Mouse (Mus musculus) embryonic facial prominence, embryonic 14.5 days (tissue): ENCODE results near the gene Tnfrsf25. TPM values are rescaled to one million over a fixed set of nuclear protein-coding genes. Genes with fewer than 3 reads are reported as not detected.
A peak's percentile ranks its signal among the peaks of the same experiment; 100 is the strongest.

Source experiments
- ATAC-seq: fragments of 200-750 bp; cut with Nextera tagmentation; 2 replicates; pipeline ENCODE4 v1.8.0; 2017; ENCODE audit warnings: low read depth, moderate number of reproducible peaks, moderate TSS enrichment
- DNase-seq: peaks from one replicate; pipeline ENCODE4 v3.0.0-alpha.2; 2015; ENCODE audit warnings: low spot score
- H3K27ac ChIP-seq: fragments of 300-500 bp; sonication (generic); replicated peaks from 2 replicates; pipeline ENCODE4 v1.5.1; 2014; ENCODE audit warnings: low read depth, mild to moderate bottlenecking, low read length, moderate library complexity
- H3K27me3 ChIP-seq: fragments of 300-500 bp; sonication (generic); replicated peaks from 2 replicates; pipeline ENCODE4 v1.6.1; 2014; ENCODE audit warnings: low read length; ENCODE audit not compliant: control insufficient read depth, insufficient read depth
- H3K36me3 ChIP-seq: fragments of 300-500 bp; sonication (generic); 2 replicates; pipeline ENCODE4 v1.6.1; 2014; ENCODE audit warnings: low read length, mixed read lengths; ENCODE audit not compliant: control insufficient read depth, insufficient read depth
- H3K4me1 ChIP-seq: fragments of 300-500 bp; sonication (generic); 2 replicates; pipeline ENCODE4 v1.6.1; 2014; ENCODE audit warnings: antibody characterized with exemption, low read length; ENCODE audit not compliant: control insufficient read depth, insufficient read depth
- H3K4me2 ChIP-seq: fragments of 300-500 bp; sonication (generic); 2 replicates; pipeline ENCODE4 v1.6.1; 2014; ENCODE audit warnings: low read depth, mild to moderate bottlenecking, low read length, moderate library complexity, mixed read lengths
- H3K4me3 ChIP-seq: fragments of 300-500 bp; sonication (generic); 2 replicates; pipeline ENCODE4 v1.5.1; 2014; ENCODE audit warnings: low read depth, mild to moderate bottlenecking, low read length
- H3K9ac ChIP-seq: fragments of 300-500 bp; sonication (generic); 2 replicates; pipeline ENCODE4 v1.6.1; 2014; ENCODE audit warnings: low read depth, mild to moderate bottlenecking, low read length, moderate library complexity, mixed read lengths
- H3K9me3 ChIP-seq: fragments of 300-500 bp; sonication (generic); 2 replicates; pipeline ENCODE4 v1.6.1; 2016; ENCODE audit warnings: low read length; ENCODE audit not compliant: control insufficient read depth
- WGBS: fragments of 180-500 bp; shearing (Covaris S2); extraction: QIAGEN DNeasy Blood & Tissue Kit; methylation state at CpG from one replicate; pipeline ENCODE4 v1.1.7; 2014; 5-methylcytosine and 5-hydroxymethylcytosine counted together
- polyA plus RNA-seq: library from polyadenylated mRNA; unstranded; fragments of >200 nt; fragmentation: Nextera tagmentation; extraction: Ambion mirVana; gene quantifications from 2 replicates; pipeline ENCODE4 v1.2.1, GENCODE M21; 2014

Gene Tnfrsf25
- polyA plus RNA-seq, 1 experiment from 2014 or later = 0.65 TPM

DNA sequence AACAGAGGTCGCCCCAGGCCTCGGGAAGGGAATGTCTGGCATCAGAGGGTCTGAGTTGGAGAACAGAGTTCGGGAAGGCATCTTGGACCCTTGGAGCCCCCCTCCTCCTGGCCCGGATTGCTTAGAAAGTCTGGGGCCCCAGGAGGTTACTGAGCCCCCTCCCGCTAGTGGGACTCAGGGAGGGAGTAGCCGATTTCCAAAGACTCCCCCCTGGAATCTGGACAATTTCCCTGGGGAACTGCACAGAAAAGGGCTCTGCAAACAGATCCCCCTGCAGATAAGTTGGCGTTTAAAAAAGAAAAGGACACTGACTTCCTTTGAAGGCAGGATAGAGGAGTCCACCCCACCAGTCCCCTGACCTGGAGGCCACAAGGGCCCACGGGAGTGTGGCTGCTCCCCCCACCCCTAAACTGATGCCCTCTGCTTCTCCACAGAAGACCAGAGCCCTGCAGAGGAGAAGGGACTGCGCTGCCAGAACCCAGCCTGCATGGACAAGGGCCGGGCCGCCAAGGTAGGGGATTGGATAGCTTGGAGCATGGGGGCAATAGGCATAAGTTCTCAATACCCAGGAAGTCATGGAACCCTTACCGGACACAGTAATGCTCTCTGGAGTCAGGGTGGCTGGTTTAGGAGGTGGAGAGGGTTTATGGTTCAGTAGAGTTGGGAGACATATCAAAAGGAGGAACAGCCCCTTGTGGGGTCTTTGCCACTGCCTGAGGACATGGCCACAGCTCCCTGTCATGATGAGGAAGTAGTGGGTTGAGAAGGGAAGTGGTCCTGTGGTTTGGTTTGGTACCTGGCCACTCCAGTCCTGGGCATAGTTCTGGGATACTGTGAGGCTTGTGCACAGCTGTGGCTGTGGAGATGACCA, 28.3 kb upstream of the Tnfrsf25 start:
- Histone ChIP-seq H3K9me3 (no peaks in the 10 kb centered on the region), H3K4me1 (peaks cover 18% of the 10 kb centered on the region), H3K27ac (peak overlapping the region; percentile 58), H3K4me2 (peak overlapping the region; percentile 71), H3K36me3 (no peaks in the 10 kb centered on the region), H3K4me3 (peak overlapping the region; percentile 86), H3K9ac (peak overlapping the region; percentile 89), H3K27me3 (no peaks in the 10 kb centered on the region)
- WGBS = 4% methylated on average over 12 of the region's 12 CpGs
- ATAC-seq (peak; percentile 7; the same call in 1 of the 2 replicates), DNase-seq (no peak)

DNA sequence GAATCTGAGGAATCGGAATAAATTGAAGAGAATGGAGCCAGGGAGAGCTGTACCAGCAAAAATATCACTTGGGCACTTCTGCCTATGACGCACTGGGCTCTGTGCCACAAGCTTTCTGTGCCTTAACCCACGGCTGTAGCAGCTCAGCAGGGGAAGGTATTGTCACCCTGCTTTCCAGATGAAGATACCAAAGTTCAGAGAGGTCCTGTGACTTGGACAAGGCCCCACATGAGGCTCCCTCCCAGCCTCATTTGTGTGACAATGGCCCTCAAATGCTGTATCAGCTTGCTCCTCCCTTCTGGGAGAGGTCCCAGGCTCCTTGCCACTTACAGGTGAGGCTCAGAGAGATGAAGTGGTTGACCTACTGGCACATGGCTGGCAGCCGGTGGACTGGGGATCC, 27.6 kb upstream of the Tnfrsf25 start:
- Histone ChIP-seq H3K9me3 (no peaks in the 10 kb centered on the region), H3K27ac (no peak overlapping the region), H3K4me3 (peak overlapping the region; percentile 86; the same call in 1 of the 2 replicates), H3K36me3 (no peaks in the 10 kb centered on the region), H3K9ac (peak overlapping the region; percentile 89), H3K4me1 (peaks cover 25% of the 10 kb centered on the region), H3K27me3 (no peaks in the 10 kb centered on the region), H3K4me2 (peak overlapping the region; percentile 71)
- WGBS = 32% methylated on average over 4 of the region's 4 CpGs
- ATAC-seq (no peak), DNase-seq (no peak)

DNA sequence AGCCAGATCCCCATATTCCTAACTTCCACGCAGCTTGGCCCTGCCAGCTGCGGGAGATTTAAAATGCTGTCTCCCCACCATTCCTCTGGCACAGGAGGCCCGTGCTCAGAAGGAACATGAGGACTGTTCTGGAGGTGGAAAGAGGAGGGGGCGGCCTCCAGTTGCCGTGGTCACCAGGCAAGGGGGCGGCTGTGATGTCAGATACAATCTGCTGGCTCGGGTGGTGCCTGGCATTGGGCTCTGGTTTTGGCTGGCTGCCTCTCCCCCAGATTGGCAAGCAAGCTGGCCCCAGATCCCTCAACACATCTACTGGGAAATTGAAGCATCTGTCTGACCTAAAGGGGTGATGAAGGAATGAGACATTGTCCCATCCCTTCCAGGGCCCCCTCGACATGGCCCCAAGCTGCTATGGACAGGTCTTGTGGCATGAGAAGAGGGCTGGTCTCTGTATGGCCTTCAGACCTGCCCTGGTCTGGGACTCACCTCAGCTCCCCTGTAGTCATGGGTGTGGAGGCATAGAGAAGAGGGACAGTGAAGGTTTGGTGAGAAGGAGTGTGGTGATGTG, 27.1 kb upstream of the Tnfrsf25 start:
- Histone ChIP-seq H3K4me2 (peak overlapping the region; percentile 71), H3K36me3 (no peaks in the 10 kb centered on the region), H3K27ac (no peak overlapping the region; the same call in 1 of the 2 replicates), H3K4me1 (peaks cover 27% of the 10 kb centered on the region), H3K9ac (peak overlapping the region; percentile 89; the same call in 1 of the 2 replicates), H3K9me3 (no peaks in the 10 kb centered on the region), H3K27me3 (no peaks in the 10 kb centered on the region), H3K4me3 (no peak overlapping the region)
- WGBS = 41% methylated on average over 8 of the region's 8 CpGs
- ATAC-seq = no peak
- DNase-seq = no peak

DNA sequence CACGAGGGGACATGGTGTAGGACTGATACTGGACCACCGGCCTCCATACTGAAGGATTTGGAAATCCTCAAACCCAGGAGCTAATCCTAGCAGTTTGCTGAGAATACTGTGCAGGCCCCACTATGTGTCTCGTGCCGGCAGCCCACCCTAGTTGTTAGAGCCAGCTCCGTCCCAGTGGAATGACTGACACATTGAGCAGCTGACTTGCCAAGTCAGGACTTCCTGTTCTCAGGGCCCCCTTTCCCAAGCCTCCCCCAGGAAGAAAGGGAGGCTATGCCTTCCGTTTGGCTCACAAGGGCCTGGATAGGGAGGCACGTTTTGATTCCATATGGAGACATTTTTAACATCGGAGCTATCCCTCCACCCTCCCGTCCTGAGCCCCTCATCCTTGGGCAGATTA, 25.5 kb upstream of the Tnfrsf25 start:
- H3K4me1 ChIP-seq = peaks cover 27% of the 10 kb centered on the region
- no peak overlapping the region for H3K27ac ChIP-seq
- H3K4me3 ChIP-seq = no peak overlapping the region
- 58% methylated on average over 9 of the region's 9 CpGs for WGBS
- DNase-seq (no peak), ATAC-seq (no peak)
- no peak overlapping the region for H3K4me2 ChIP-seq
- H3K9ac ChIP-seq = no peak overlapping the region
- no peaks in the 10 kb centered on the region for H3K36me3 ChIP-seq
- H3K9me3 ChIP-seq = no peaks in the 10 kb centered on the region
- no peaks in the 10 kb centered on the region for H3K27me3 ChIP-seq

DNA sequence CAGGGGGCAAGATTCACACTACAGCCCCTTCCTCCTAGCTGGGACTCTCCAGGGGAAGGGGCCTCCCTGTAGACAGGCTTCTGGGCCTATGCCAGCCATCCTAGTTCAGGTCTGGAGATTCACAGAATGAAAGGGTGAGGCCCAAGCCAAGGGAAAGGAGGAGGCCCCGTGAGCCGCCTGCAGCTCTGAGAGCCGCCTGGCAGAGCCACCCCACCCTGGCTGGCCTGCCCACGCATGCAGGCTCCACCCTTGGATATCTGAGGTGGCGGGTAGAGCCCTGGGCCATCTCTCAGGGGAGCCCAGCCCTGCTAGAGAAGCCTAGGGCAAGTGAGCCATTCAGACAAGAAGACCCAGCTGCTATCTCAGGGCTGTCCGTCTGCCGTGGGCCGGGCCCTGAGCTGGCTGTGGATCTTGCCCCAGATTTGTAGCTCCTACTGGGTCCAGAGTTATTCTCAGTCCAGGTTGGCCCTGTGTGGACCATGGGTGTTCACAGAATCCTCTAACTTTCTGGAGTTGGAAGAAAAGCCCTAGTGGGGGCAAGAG, 22.9 kb upstream of the Tnfrsf25 start:
- DNase-seq = peak; percentile 69
- Histone ChIP-seq H3K4me1 (peaks cover 28% of the 10 kb centered on the region), H3K4me3 (no peak overlapping the region), H3K4me2 (no peak overlapping the region), H3K9me3 (no peaks in the 10 kb centered on the region), H3K9ac (peak overlapping the region; percentile 22; the same call in 1 of the 2 replicates), H3K36me3 (no peaks in the 10 kb centered on the region), H3K27ac (peak overlapping the region; percentile 39; the same call in 1 of the 2 replicates), H3K27me3 (no peaks in the 10 kb centered on the region)
- peak; percentile 50; the same call in 1 of the 2 replicates for ATAC-seq
- WGBS = 72% methylated on average over 7 of the region's 8 CpGs

DNA sequence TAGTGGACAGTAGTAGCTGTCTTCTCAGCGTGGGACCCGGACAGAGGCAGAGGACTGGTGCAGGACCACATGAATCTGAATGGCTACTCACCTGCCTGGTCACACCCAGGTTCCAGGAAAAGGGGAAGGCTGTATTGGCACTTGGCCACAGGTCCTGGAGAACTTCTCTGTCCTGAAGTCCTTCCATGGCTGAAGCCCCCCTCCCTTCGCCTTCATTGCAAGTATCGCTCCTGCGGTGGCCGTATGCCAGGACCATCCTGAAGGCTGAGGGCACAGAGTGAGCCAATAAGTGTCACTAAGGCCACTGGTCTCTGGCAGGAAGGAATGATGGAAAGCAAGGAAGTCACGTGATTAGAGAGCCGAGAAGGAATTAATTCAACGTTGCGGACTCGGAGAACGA, 21.5 kb upstream of the Tnfrsf25 start:
- Histone ChIP-seq H3K4me1 (peaks cover 21% of the 10 kb centered on the region), H3K9ac (no peak overlapping the region), H3K4me3 (no peak overlapping the region), H3K27ac (no peak overlapping the region), H3K4me2 (no peak overlapping the region), H3K36me3 (no peaks in the 10 kb centered on the region), H3K9me3 (no peaks in the 10 kb centered on the region), H3K27me3 (no peaks in the 10 kb centered on the region)
- ATAC-seq (no peak), DNase-seq (no peak)
- 89% methylated on average over 12 of the region's 12 CpGs for WGBS

DNA sequence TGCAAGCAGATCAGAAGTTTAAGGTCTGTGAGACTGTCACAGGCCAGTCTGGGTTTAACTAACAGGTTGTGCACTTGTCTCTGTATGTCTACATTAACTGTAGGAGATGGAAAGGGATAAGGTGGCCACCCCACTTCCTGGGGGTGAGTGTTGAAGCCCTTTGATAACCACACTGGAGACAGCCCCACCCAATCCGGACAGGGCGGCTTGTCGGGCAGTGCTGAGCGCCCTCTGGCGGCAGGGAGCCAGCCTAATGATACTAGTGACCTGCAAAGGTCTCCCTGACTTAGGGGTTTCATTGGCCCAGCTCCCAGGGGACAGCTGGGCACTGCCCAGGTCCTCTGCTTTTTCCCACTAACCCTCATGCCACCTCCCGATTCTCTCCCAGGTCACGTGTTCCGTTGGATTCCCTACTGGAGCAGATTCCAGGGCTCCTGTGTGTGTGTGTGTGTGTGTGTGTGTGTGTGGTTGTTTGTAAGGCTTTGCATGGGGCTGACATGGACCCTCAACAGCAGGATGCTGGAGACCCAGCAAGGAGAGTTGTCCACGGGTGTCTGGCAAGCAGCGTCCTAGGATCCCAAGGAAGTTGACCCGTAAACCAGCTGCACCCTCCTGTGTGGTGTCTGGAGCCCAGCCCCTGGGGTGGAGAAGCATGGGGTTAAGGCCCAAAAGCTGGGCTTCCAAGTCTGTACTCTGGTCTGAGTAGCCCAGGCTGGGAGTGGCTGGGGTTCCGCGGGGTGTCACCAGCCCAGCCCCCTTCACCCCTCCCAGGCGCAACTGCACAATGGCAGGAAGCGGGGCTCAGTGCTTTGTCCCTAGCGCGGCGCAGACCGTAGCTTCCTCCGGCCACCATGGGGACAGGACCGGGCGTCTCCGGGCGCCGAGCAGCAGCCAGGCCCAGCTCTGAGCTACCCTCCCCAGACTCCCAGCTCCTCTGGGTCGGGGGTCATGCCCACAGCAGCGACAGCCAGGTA, 19.5 kb upstream of the Tnfrsf25 start:
- 33% methylated on average over 19 of the region's 27 CpGs for WGBS
- DNase-seq = no peak
- peak overlapping the region; percentile 48; the same call in 1 of the 2 replicates for H3K27ac ChIP-seq
- H3K36me3 ChIP-seq = no peaks in the 10 kb centered on the region
- H3K9ac ChIP-seq = no peak overlapping the region
- peak overlapping the region; percentile 18; the same call in 1 of the 2 replicates for H3K4me2 ChIP-seq
- H3K27me3 ChIP-seq = no peaks in the 10 kb centered on the region
- H3K4me1 ChIP-seq = peaks cover 21% of the 10 kb centered on the region
- 0 out of 2 replicates have a peak, but pooled peaks have one; percentile 7 for ATAC-seq
- H3K4me3 ChIP-seq = peak overlapping the region; percentile 17; the same call in 1 of the 2 replicates
- no peaks in the 10 kb centered on the region for H3K9me3 ChIP-seq

DNA sequence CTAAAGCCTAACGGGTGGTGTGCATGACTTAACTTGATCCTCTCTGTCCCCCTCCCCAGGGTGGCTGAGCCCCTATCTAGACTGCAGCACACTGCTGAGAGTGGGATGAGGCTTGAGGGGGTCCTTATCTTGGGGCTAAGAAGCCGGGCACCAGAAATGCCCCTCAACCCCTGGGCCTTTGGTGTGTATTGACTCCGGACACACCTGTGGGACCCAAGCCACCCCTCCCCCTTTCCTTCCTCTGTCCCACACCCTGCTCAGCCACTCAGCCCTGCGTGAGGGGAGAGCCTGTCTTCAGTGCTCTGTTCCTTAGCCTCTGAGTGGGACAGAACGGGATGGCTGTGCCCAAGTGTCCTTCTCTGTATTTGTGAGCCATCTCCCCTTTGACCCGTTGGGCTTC, 18.8 kb upstream of the Tnfrsf25 start:
- peak overlapping the region; percentile 48; the same call in 1 of the 2 replicates for H3K27ac ChIP-seq
- H3K36me3 ChIP-seq = peaks cover under 1% of the 10 kb centered on the region; the same call in 1 of the 2 replicates
- no peaks in the 10 kb centered on the region for H3K9me3 ChIP-seq
- no peak overlapping the region for H3K4me2 ChIP-seq
- 39% methylated on average over 6 of the region's 6 CpGs for WGBS
- H3K4me1 ChIP-seq = peaks cover 21% of the 10 kb centered on the region
- H3K4me3 ChIP-seq = peak overlapping the region; percentile 17
- no peak for DNase-seq
- H3K27me3 ChIP-seq = no peaks in the 10 kb centered on the region
- no peak overlapping the region for H3K9ac ChIP-seq
- ATAC-seq = 0 out of 2 replicates have a peak, but pooled peaks have one; percentile 2
